Comparison of ENCODE assay signal across 13 mouse cellular contexts in the genomic region with DNA sequence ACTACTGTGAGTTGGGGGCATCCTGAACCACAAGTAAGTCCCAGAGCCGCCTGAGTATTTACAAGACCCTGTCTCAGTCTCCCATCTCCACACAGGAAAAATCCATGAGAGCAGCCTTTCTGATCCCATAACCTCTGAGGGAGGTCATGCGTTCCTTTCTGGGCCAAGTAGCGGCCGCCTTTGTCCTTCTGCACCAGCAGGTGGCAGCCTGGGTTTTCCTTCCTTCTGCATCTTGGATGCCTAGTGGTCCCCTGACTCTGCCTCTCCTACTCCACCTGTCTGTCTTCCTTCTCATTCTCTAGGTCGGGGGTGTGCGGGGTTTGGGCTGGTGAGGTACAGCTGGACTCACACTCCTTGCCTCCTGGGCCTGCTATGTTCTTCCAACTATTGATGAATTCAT. TPM values are rescaled to one million over a fixed set of nuclear protein-coding genes. Genes with fewer than 3 reads are reported as not detected.
DNase-seq lines count a peak whose midpoint lies in the region; ATAC-seq and TF ChIP-seq lines count a peak whose summit lies in the region.
"Had no signal": no experiment of that assay in that cellular context is flagged by ENCODE, and none has a peak within 500 bp of the region (broad histone marks: within the 10 kb centered on the region; RNA-seq: fewer than 3 reads in every experiment).

No protein-coding gene starts in this region.

- no peak for TF ChIP-seq EP300 in liver, postnatal 0 days (IDR thresholded peaks at IDR 0.05; ENCODE audit: low read depth)
- TF ChIP-seq EP300 in MEL (IDR thresholded peaks at IDR 0.05; ENCODE audit: low read depth in 1 of 2, low read length in 2 of 2), result no peak

- no peak overlapping the region for H3K4me3 ChIP-seq in liver, postnatal 0 days (ENCODE audit: low read depth, low read length)
- H3K4me3 ChIP-seq in liver, embryonic 12.5 days, result no peak overlapping the region
- no peak overlapping the region for H3K4me3 ChIP-seq in MEL (ENCODE audit: control insufficient read depth in 1 of 2, insufficient read depth in 1 of 2, low read depth in 2 of 2, low read length in 2 of 2)
- H3K4me3 ChIP-seq: forebrain, embryonic 12.5 days; hindbrain, embryonic 15.5 days had no signal

- peaks cover 10% of the 10 kb centered on the region for H3K36me3 ChIP-seq in liver, postnatal 0 days (replicated peaks; ENCODE audit: insufficient read depth, low read length)
- peaks cover 85% of the 10 kb centered on the region for H3K36me3 ChIP-seq in liver, embryonic 12.5 days
- H3K36me3 ChIP-seq in MEL (ENCODE audit: control insufficient read depth in 1 of 2, insufficient read depth in 2 of 2, low read length in 2 of 2), result peaks cover 0 to 2% of the 10 kb centered on the region in 2 experiments; a peak in 1 of 4 replicates

- H3K27ac ChIP-seq in liver, postnatal 0 days (ENCODE audit: low read depth), result no peak overlapping the region
- no peak overlapping the region for H3K27ac ChIP-seq in liver, embryonic 12.5 days
- no peak overlapping the region for H3K27ac ChIP-seq in MEL (ENCODE audit: control insufficient read depth, low read depth, low read length)
- H3K27ac ChIP-seq: forebrain, embryonic 12.5 days; hindbrain, embryonic 15.5 days had no signal

- H3K79me2 ChIP-seq in MEL (ENCODE audit: control insufficient read depth, insufficient read depth, low read length, poor library complexity), result no peaks in the 10 kb centered on the region; the same call in 1 of the 2 replicates

- no peaks in the 10 kb centered on the region for H3K27me3 ChIP-seq in liver, postnatal 0 days (ENCODE audit: insufficient read depth, low read length)
- H3K27me3 ChIP-seq in liver, embryonic 12.5 days (replicated peaks), result no peaks in the 10 kb centered on the region
- H3K27me3 ChIP-seq in MEL (ENCODE audit: control insufficient read depth in 1 of 2, insufficient read depth in 2 of 2, low read length in 2 of 2), result no peaks in the 10 kb centered on the region
- H3K27me3 ChIP-seq: forebrain, embryonic 12.5 days; hindbrain, embryonic 15.5 days had no signal

- H3K4me2 ChIP-seq in liver, postnatal 0 days (ENCODE audit: low read depth, low read length), result no peak overlapping the region
- no peak overlapping the region for H3K4me2 ChIP-seq in liver, embryonic 12.5 days
- H3K4me2 ChIP-seq: forebrain, embryonic 12.5 days; hindbrain, embryonic 15.5 days had no signal

- peak; percentile 44 for TF ChIP-seq CTCF in liver, postnatal 0 days (IDR thresholded peaks at IDR 0.05; ENCODE audit: low read depth)
- TF ChIP-seq CTCF in MEL (IDR thresholded peaks at IDR 0.05 in 2 of 3, conservative IDR thresholded peaks at IDR 0.05 in 1 of 3; ENCODE audit: control insufficient read depth in 1 of 3, insufficient read depth in 1 of 3, low read depth in 2 of 3, low read length in 3 of 3, poor library complexity in 1 of 3, severe bottlenecking in 1 of 3), result peak; percentile 24 to 70 (median 64); a peak in 4 of 6 replicates

- 88% methylated on average over 6 of the region's 6 CpGs for WGBS in liver, postnatal 0 days (ENCODE audit: insufficient replicate concordance)
- 76% methylated on average over 6 of the region's 6 CpGs for WGBS in liver, embryonic 12.5 days (ENCODE audit: insufficient replicate concordance)

- no peak overlapping the region for H3K9ac ChIP-seq in liver, postnatal 0 days (replicated peaks)
- no peak overlapping the region for H3K9ac ChIP-seq in liver, embryonic 12.5 days
- no peak overlapping the region for H3K9ac ChIP-seq in MEL (ENCODE audit: control insufficient read depth, low read depth, low read length, poor library complexity, severe bottlenecking)
- H3K9ac ChIP-seq: forebrain, embryonic 12.5 days; hindbrain, embryonic 15.5 days had no signal

- no peaks in the 10 kb centered on the region for H3K4me1 ChIP-seq in liver, postnatal 0 days (ENCODE audit: insufficient read depth)
- H3K4me1 ChIP-seq in liver, embryonic 12.5 days, result no peaks in the 10 kb centered on the region
- no peaks in the 10 kb centered on the region for H3K4me1 ChIP-seq in MEL (ENCODE audit: control insufficient read depth in 1 of 2, insufficient read depth in 2 of 2, low read length in 2 of 2)
- H3K4me1 ChIP-seq: forebrain, embryonic 12.5 days; hindbrain, embryonic 15.5 days had no signal

- TF ChIP-seq POLR2A in MEL (IDR thresholded peaks at IDR 0.05; ENCODE audit: control insufficient read depth in 1 of 2, insufficient read depth in 1 of 2, low read depth in 1 of 2, low read length in 2 of 2, poor library complexity in 1 of 2), result no peak

- ATAC-seq in liver, postnatal 0 days, result no peak
- no peak for ATAC-seq in liver, embryonic 12.5 days
- ATAC-seq in megakaryocyte-erythroid progenitor cell, adult 5-6 weeks (replicated peaks; ENCODE audit: low FRiP score, low TSS enrichment, poor library complexity, severe bottlenecking), result peak; percentile 28; the same call in 1 of the 2 replicates

- no peaks in the 10 kb centered on the region for H3K9me3 ChIP-seq in liver, postnatal 0 days (ENCODE audit: low read length)
- no peaks in the 10 kb centered on the region for H3K9me3 ChIP-seq in liver, embryonic 12.5 days (replicated peaks)
- no peaks in the 10 kb centered on the region for H3K9me3 ChIP-seq in MEL (replicated peaks; ENCODE audit: insufficient read depth, low read length)
- H3K9me3 ChIP-seq: forebrain, embryonic 12.5 days; hindbrain, embryonic 15.5 days had no signal

- peak; percentile 45 for TF ChIP-seq RAD21 in MEL (IDR thresholded peaks at IDR 0.05; ENCODE audit: low read depth, low read length)

- DNase-seq in embryo, embryonic 10 days (ENCODE audit: low spot score), result peak; percentile 38
- DNase-seq in embryo, embryonic 9.5 days (ENCODE audit: extremely low spot score), result no peak
- no peak for DNase-seq in liver, postnatal 0 days
- peak; percentile 44 for DNase-seq in MEL (ENCODE audit: low read depth, low spot score)
- no peak for DNase-seq in cerebellum, postnatal 36 days
- DNase-seq in layer of hippocampus, postnatal 10 days (ENCODE audit: low spot score in 2 of 2), result no peak
- DNase-seq: adrenal gland, postnatal 10 days; heart, adult 18-20 months; left cerebral cortex, postnatal 4 days had no signal

TF ChIP-seq in MEL, 35 proteins besides CTCF, POLR2A, EP300 and RAD21:
- TF ChIP-seq MEF2A (IDR thresholded peaks at IDR 0.05; ENCODE audit: extremely low read depth, insufficient replicate concordance, low read depth, low read length, poor library complexity, severe bottlenecking) (no peak), MAX (IDR thresholded peaks at IDR 0.05; ENCODE audit: low read length) (no peak), GATA1 (IDR thresholded peaks at IDR 0.05; ENCODE audit: low read depth, low read length) (no peak), MAZ (IDR thresholded peaks at IDR 0.05; ENCODE audit: low read depth, low read length) (no peak), CHD2 (IDR thresholded peaks at IDR 0.05; ENCODE audit: low read length) (no peak), UBTF (IDR thresholded peaks at IDR 0.05; ENCODE audit: borderline replicate concordance, insufficient read depth, low read depth, low read length) (no peak), SMC3 (IDR thresholded peaks at IDR 0.05; ENCODE audit: low read depth, low read length) (peak; percentile 58), USF1 (IDR thresholded peaks at IDR 0.05; ENCODE audit: low read depth, low read length) (no peak), ZC3H11A (IDR thresholded peaks at IDR 0.05; ENCODE audit: low read depth, low read length) (0 out of 2 replicates have a peak, but pooled peaks have one; percentile 5), MAFK (IDR thresholded peaks at IDR 0.05; ENCODE audit: borderline replicate concordance, low read depth, low read length) (no peak), GABPA (IDR thresholded peaks at IDR 0.05; ENCODE audit: low read depth, low read length) (no peak), RCOR1 (IDR thresholded peaks at IDR 0.05; ENCODE audit: low read depth, low read length) (no peak)

RNA-seq across cellular contexts. Expression of gene Chaf1b, which starts 19.3 kb away (rescaled TPM):
- 17.2 and 18.9 TPM in 2 replicates for polyA plus RNA-seq in liver, postnatal 0 days (2015; fragmentation: Nextera tagmentation; extraction: Ambion mirVana)
- polyA plus RNA-seq in liver, embryonic 12.5 days (2016; fragmentation: Nextera tagmentation; extraction: Ambion mirVana), result 66.9 and 71.2 TPM in 2 replicates
- 40.9 and 48.2 TPM in 2 replicates for total RNA-seq in MEL (2012; rRNA removed)
- 10 to 100 TPM in 1 of 2 experiments, not detected in 1; 53.9 TPM for polyA plus RNA-seq in MEL (2012; ENCODE audit: insufficient read depth in 1 of 2, insufficient read length in 2 of 2, low read depth in 1 of 2, low replicate concordance in 2 of 2, missing spikeins in 1 of 2)
- 79.5 and 94.4 TPM in 2 replicates for total RNA-seq in megakaryocyte-erythroid progenitor cell, adult 5-6 weeks (2014; fragmentation: Nextera tagmentation)
- total RNA-seq in megakaryocyte-erythroid progenitor cell, adult 5-6 weeks (2017), result 80.8 and 86.6 TPM in 2 replicates
- 1 to 10 TPM; 3.6 to 4.2 TPM for total RNA-seq in layer of hippocampus, postnatal 10 days (2021)

Comparison
In these comparisons a context has a peak if more than half of its experiments do, and no peak if none do; other contexts are left out.
1. DNase-seq: peak in embryo, embryonic 10 days (single experiment) and MEL (single experiment); none in embryo, embryonic 9.5 days (single experiment), liver, postnatal 0 days (single experiment), cerebellum, postnatal 36 days (0 of 2) and layer of hippocampus, postnatal 10 days (0 of 2).